Mouse (Mus musculus) liver, embryonic 14.5 days (tissue): ENCODE measurements around the gene Tbc1d22a. TPM values are rescaled to one million over a fixed set of nuclear protein-coding genes. Genes with fewer than 3 reads are reported as not detected.

Experiments used
- ATAC-seq: fragments of 200-750 bp; cut with Nextera tagmentation; 2 replicates; pipeline ENCODE4 v1.8.0; 2017; ENCODE audit warnings: moderate number of reproducible peaks, mild to moderate bottlenecking, moderate library complexity; ENCODE audit not compliant: insufficient read depth
- DNase-seq, 3 experiments: peaks; one replicate each; pipeline ENCODE4 v3.0.0-alpha.2; 2012 to 2013; ENCODE audit warnings: low read depth in 3 of 3, low spot score in 3 of 3
- H3K27ac ChIP-seq: fragments of 300-500 bp; sonication (generic); 2 replicates; pipeline ENCODE4 v1.5.1; 2014; ENCODE audit warnings: moderate library complexity, mild to moderate bottlenecking, control low read depth, inconsistent platforms
- H3K27me3 ChIP-seq: fragments of 300-500 bp; sonication (generic); 2 replicates; pipeline ENCODE4 v1.6.1; 2014; ENCODE audit warnings: mild to moderate bottlenecking, low read length, moderate library complexity; ENCODE audit not compliant: control insufficient read depth, insufficient read depth
- H3K36me3 ChIP-seq: fragments of 300-500 bp; sonication (generic); replicated peaks from 2 replicates; pipeline ENCODE4 v1.6.1; 2014; ENCODE audit warnings: low read depth; ENCODE audit not compliant: control insufficient read depth, insufficient read depth
- H3K4me1 ChIP-seq, 2 experiments: fragments of 200-500 bp in 1 of 2; fragments of 300-500 bp in 1 of 2; sonication (generic) in 1 of 2; replicated peaks; 2 replicates each; pipeline ENCODE4 v1.6.1; 2012 to 2014; ENCODE audit warnings: antibody characterized with exemption in 1 of 2, inconsistent platforms in 1 of 2, low read length in 1 of 2; ENCODE audit not compliant: control insufficient read depth in 2 of 2, insufficient read depth in 2 of 2
- H3K4me2 ChIP-seq: fragments of 300-500 bp; sonication (generic); 2 replicates; pipeline ENCODE4 v1.6.1; 2014; ENCODE audit warnings: low read depth, mild to moderate bottlenecking, control low read depth, moderate library complexity
- H3K4me3 ChIP-seq, 2 experiments: fragments of 200-500 bp in 1 of 2; fragments of 300-500 bp in 1 of 2; sonication (generic) in 1 of 2; 2 replicates each; pipeline ENCODE4 v1.5.1; 2012 to 2014; ENCODE audit warnings: low read depth in 2 of 2, low read length in 2 of 2, mild to moderate bottlenecking in 2 of 2, control low read depth in 1 of 2, inconsistent platforms in 1 of 2, moderate library complexity in 1 of 2; ENCODE audit not compliant: insufficient read depth in 1 of 2
- H3K9ac ChIP-seq: fragments of 300-500 bp; sonication (generic); replicated peaks from 2 replicates; pipeline ENCODE4 v1.6.1; 2014; ENCODE audit warnings: mild to moderate bottlenecking, control low read depth, moderate library complexity
- H3K9me3 ChIP-seq: fragments of 300-500 bp; sonication (generic); 2 replicates; pipeline ENCODE4 v1.6.1; 2016; ENCODE audit warnings: low read length, mixed read lengths; ENCODE audit not compliant: control insufficient read depth
- CTCF ChIP-seq: IDR thresholded peaks from 2 replicates; pipeline ENCODE4 v1.5.1; 2016; ENCODE audit warnings: antibody characterized with exemption, low read depth, control low read depth
- EP300 ChIP-seq: IDR thresholded peaks from 2 replicates; pipeline ENCODE4 v1.6.1; 2016; ENCODE audit warnings: antibody characterized with exemption, low read depth
- WGBS: fragments of 180-500 bp; shearing (Covaris S2); extraction: QIAGEN DNeasy Blood & Tissue Kit; methylation state at CpG from one replicate; pipeline ENCODE4 v1.1.7; 2014; ENCODE audit not compliant: insufficient replicate concordance; 5-methylcytosine and 5-hydroxymethylcytosine counted together
- polyA plus RNA-seq, 2 experiments: library from polyadenylated mRNA; depleted of rRNA in 1 of 2; stranded (reverse) in 1 of 2; unstranded in 1 of 2; fragments of >200 nt; fragmentation: Nextera tagmentation in 1 of 2; extraction: Ambion mirVana in 1 of 2; gene quantifications; 2 replicates each; pipeline versions ENCODE4 v1.2.1 to v1.2.3; 2012 to 2014

The Tbc1d22a gene
- polyA plus RNA-seq, 2 experiments = 4.1 to 6.4 TPM

DNA sequence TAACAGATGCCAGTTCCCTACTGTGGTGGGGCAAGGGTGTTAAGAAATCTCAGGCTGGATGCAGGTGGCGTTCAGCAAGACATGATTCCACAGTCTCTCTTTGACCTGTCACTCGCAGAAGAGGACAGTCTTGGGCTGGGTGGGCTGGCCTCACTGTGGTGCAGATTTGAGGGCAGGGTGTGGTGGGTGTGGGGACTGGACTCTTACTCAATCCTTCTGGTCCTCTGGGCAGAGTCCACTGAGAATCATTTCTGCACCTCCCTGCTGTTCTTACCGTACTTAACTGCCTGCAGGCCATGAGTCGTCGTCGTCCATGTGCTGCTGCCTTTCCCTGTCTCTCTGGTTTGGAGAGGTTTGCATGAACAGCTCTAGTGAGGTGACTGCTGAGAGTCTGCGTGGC, 61.5 kb downstream of the Tbc1d22a start:
- H3K4me1 ChIP-seq = peaks cover 0 to 2% of the 10 kb centered on the region in 2 experiments; a peak in 1 of 4 replicates
- TF ChIP-seq EP300 (no peak), CTCF (no peak)
- no peaks in the 10 kb centered on the region for H3K36me3 ChIP-seq
- no peak overlapping the region for H3K27ac ChIP-seq
- H3K27me3 ChIP-seq = no peaks in the 10 kb centered on the region
- WGBS = 67% methylated on average over 7 of the region's 7 CpGs
- no peak overlapping the region for H3K4me2 ChIP-seq
- no peaks in the 10 kb centered on the region for H3K9me3 ChIP-seq
- DNase-seq (no peak), ATAC-seq (no peak)
- no peak overlapping the region for H3K4me3 ChIP-seq
- H3K9ac ChIP-seq = no peak overlapping the region

GRCm38 (mm10) chr15:86276538-86277264, 62.4 kb downstream of the Tbc1d22a start:
- H3K4me3 ChIP-seq = no peak overlapping the region
- no peak overlapping the region for H3K27ac ChIP-seq
- H3K4me1 ChIP-seq = peaks cover 0 to 5% of the 10 kb centered on the region in 2 experiments; a peak in 1 of 4 replicates
- no peaks in the 10 kb centered on the region for H3K36me3 ChIP-seq
- H3K27me3 ChIP-seq = no peaks in the 10 kb centered on the region
- 74% methylated on average over 11 of the region's 11 CpGs for WGBS
- no peaks in the 10 kb centered on the region for H3K9me3 ChIP-seq
- no peak overlapping the region for H3K4me2 ChIP-seq
- no peak overlapping the region for H3K9ac ChIP-seq
- TF ChIP-seq EP300 (no peak), CTCF (no peak)
- DNase-seq (no peak), ATAC-seq (no peak)

DNA sequence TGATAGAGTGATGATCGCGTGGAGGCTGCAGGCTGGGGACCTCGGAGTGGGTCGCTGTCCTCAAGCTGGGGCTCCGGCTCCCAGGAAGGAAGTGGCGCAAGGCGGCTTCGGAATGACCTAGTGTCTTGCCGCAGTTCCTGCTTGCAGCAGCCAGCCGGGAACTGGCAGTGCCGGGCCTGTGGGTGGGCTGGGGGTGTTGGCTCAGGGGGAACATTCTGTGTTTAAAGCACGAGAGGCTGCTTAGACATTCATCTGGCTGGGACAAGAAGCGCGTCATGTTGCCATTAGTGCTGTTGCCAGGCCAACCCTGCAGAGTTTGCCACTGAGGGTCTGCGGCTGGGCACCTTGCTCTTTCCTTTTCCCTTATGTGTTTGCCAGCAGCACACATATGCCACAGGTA, 63.2 kb downstream of the Tbc1d22a start:
- 69% methylated on average over 15 of the region's 15 CpGs for WGBS

GRCm38 (mm10) chr15:86279059-86279974, 65.1 kb downstream of the Tbc1d22a start:
- TF ChIP-seq EP300 (no peak), CTCF (no peak)
- ATAC-seq (no peak), DNase-seq (no peak)
- Histone ChIP-seq H3K4me2 (no peak overlapping the region), H3K27me3 (no peaks in the 10 kb centered on the region), H3K4me1 (peaks cover 0 to 5% of the 10 kb centered on the region in 2 experiments; a peak in 1 of 4 replicates), H3K4me3 (no peak overlapping the region), H3K36me3 (no peaks in the 10 kb centered on the region), H3K9ac (no peak overlapping the region), H3K27ac (no peak overlapping the region), H3K9me3 (no peaks in the 10 kb centered on the region)
- WGBS = 73% methylated on average over 14 of the region's 14 CpGs

More for the DNA sequence above, 63.2 kb downstream of the Tbc1d22a start:
- ATAC-seq (no peak), DNase-seq (no peak)
- Histone ChIP-seq H3K4me1 (peaks cover 0 to 5% of the 10 kb centered on the region in 2 experiments; a peak in 1 of 4 replicates), H3K9me3 (no peaks in the 10 kb centered on the region), H3K4me2 (no peak overlapping the region), H3K9ac (no peak overlapping the region), H3K27ac (no peak overlapping the region), H3K4me3 (no peak overlapping the region), H3K27me3 (no peaks in the 10 kb centered on the region), H3K36me3 (no peaks in the 10 kb centered on the region)
- TF ChIP-seq CTCF (no peak), EP300 (no peak)

GRCm38 (mm10) chr15:86280137-86280536, 65.9 kb downstream of the Tbc1d22a start:
- no peak overlapping the region for H3K4me3 ChIP-seq
- no peaks in the 10 kb centered on the region for H3K27me3 ChIP-seq
- peaks cover 0 to 5% of the 10 kb centered on the region in 2 experiments; a peak in 1 of 4 replicates for H3K4me1 ChIP-seq
- no peak overlapping the region for H3K9ac ChIP-seq
- no peak for TF ChIP-seq CTCF
- no peak for TF ChIP-seq EP300
- H3K36me3 ChIP-seq = no peaks in the 10 kb centered on the region
- 49% methylated on average over 4 of the region's 4 CpGs for WGBS
- H3K4me2 ChIP-seq = no peak overlapping the region
- DNase-seq (no peak), ATAC-seq (no peak)
- H3K27ac ChIP-seq = no peak overlapping the region
- no peaks in the 10 kb centered on the region for H3K9me3 ChIP-seq
